Mouse (Mus musculus) left cerebral cortex, adult 11 months (tissue): ENCODE results near the gene Lrg1.
A peak's percentile ranks its signal among the peaks of the same experiment; 100 is the strongest.

ENCODE experiments used
- DNase-seq: peaks from one replicate; pipeline ENCODE4 v3.0.0; 2022; ENCODE audit warnings: low spot score

Gene Lrg1

GRCm38 (mm10) chr17:56134463-56134971, 12.7 kb upstream of the Lrg1 start:
- no peak for DNase-seq

- DNase-seq: no peak
Measured at GRCm38 (mm10) chr17:56133457-56134363, 11.9 kb upstream of the Lrg1 start.

- no peak for DNase-seq
Measured at GRCm38 (mm10) chr17:56132661-56133060, 10.9 kb upstream of the Lrg1 start.

GRCm38 (mm10) chr17:56131814-56132213, 10.0 kb upstream of the Lrg1 start:
- no peak for DNase-seq

GRCm38 (mm10) chr17:56131136-56131535, 9.3 kb upstream of the Lrg1 start:
- no peak for DNase-seq

GRCm38 (mm10) chr17:56128246-56128645, 6.4 kb upstream of the Lrg1 start:
- DNase-seq: no peak

GRCm38 (mm10) chr17:56126175-56126574, 4.4 kb upstream of the Lrg1 start:
- DNase-seq: no peak

GRCm38 (mm10) chr17:56125276-56125630, 3.5 kb upstream of the Lrg1 start:
- DNase-seq: no peak

- no peak for DNase-seq
Measured at GRCm38 (mm10) chr17:56124377-56125275, 2.8 kb upstream of the Lrg1 start.

- no peak for DNase-seq
Measured at GRCm38 (mm10) chr17:56123681-56124340, 2.0 kb upstream of the Lrg1 start.

GRCm38 (mm10) chr17:56123161-56123560, 1.4 kb upstream of the Lrg1 start:
- DNase-seq: no peak

GRCm38 (mm10) chr17:56119981-56120880, 1.6 kb downstream of the Lrg1 start:
- no peak for DNase-seq

- DNase-seq: no peak
Measured at GRCm38 (mm10) chr17:56119431-56119830, 2.4 kb downstream of the Lrg1 start.

GRCm38 (mm10) chr17:56117251-56117710, 4.5 kb downstream of the Lrg1 start, which contains the start of gene Plin5:
Gene Plin5 (minus strand): TSS chr17:56117596.
- DNase-seq: no peak

- no peak for DNase-seq
Measured at GRCm38 (mm10) chr17:56116193-56116592, 5.6 kb downstream of the Lrg1 start.

GRCm38 (mm10) chr17:56112743-56113142, 9.1 kb downstream of the Lrg1 start:
- no peak for DNase-seq

GRCm38 (mm10) chr17:56111864-56112263, 9.9 kb downstream of the Lrg1 start:
- DNase-seq: peak; percentile 49

GRCm38 (mm10) chr17:56111021-56111420, 10.8 kb downstream of the Lrg1 start:
- DNase-seq: no peak

- no peak for DNase-seq
Measured at GRCm38 (mm10) chr17:56110571-56110970, 11.2 kb downstream of the Lrg1 start.

GRCm38 (mm10) chr17:56109219-56110051, 12.4 kb downstream of the Lrg1 start, which contains the start of gene Plin4:
Gene Plin4 (minus strand): TSS chr17:56109803.
- no peak for DNase-seq
